ENCODE assay signal across 27 mouse cellular contexts in genomic region chr15:5029256-5029655, GRCm38 (mm10). TPM values are rescaled to one million over a fixed set of nuclear protein-coding genes. Genes with fewer than 3 reads are reported as not detected.
"Had no signal": no experiment of that assay in that cellular context is flagged by ENCODE, and none has a peak within 500 bp of the region (broad histone marks: within the 10 kb centered on the region; RNA-seq: fewer than 3 reads in every experiment).

No protein-coding gene starts in this region.

- DNase-seq: gastrocnemius, adult 2 months; gastrocnemius, postnatal 14 days; gastrocnemius, postnatal 36 days; heart, adult 11 months; heart, adult 2 months; heart, postnatal 14 days; heart, postnatal 36 days; kidney, adult 11 months; kidney, adult 2 months; kidney, adult 9 months; kidney, postnatal 14 days; kidney, postnatal 36 days; layer of hippocampus, adult 9-11 months; layer of hippocampus, postnatal 36 days; liver; liver, embryonic 13.5 days had no signal

- H3K27ac ChIP-seq: gastrocnemius, adult 2 months; heart, adult 2 months; heart, embryonic 13.5 days; heart, embryonic 15.5 days; hindbrain, embryonic 13.5 days; hindbrain, embryonic 15.5 days; hindbrain, postnatal 0 days; kidney, embryonic 15.5 days; kidney, postnatal 0 days; limb, embryonic 10.5 days; limb, embryonic 12.5 days; liver, embryonic 13.5 days; liver, embryonic 15.5 days had no signal

- H3K27me3 ChIP-seq: heart, embryonic 13.5 days; heart, embryonic 15.5 days; hindbrain, embryonic 13.5 days; hindbrain, embryonic 15.5 days; kidney, embryonic 15.5 days; limb, embryonic 12.5 days; liver, embryonic 13.5 days; liver, embryonic 15.5 days had no signal

- H3K4me3 ChIP-seq: gastrocnemius, adult 2 months; heart, adult 2 months; heart, embryonic 13.5 days; heart, embryonic 15.5 days; hindbrain, embryonic 13.5 days; hindbrain, embryonic 15.5 days; kidney, embryonic 15.5 days; limb, embryonic 10.5 days; limb, embryonic 12.5 days; liver, embryonic 13.5 days; liver, embryonic 15.5 days had no signal

- H3K9ac ChIP-seq: heart, embryonic 13.5 days; heart, embryonic 15.5 days; hindbrain, embryonic 13.5 days; hindbrain, embryonic 15.5 days; kidney, embryonic 15.5 days; limb, embryonic 12.5 days; liver, embryonic 13.5 days; liver, embryonic 15.5 days had no signal

- H3K9me3 ChIP-seq: heart, embryonic 15.5 days; hindbrain, embryonic 13.5 days; hindbrain, embryonic 15.5 days; kidney, embryonic 15.5 days; limb, embryonic 10.5 days; liver, embryonic 13.5 days; liver, embryonic 15.5 days had no signal

- H3K36me3 ChIP-seq: heart, embryonic 13.5 days; heart, embryonic 15.5 days; hindbrain, embryonic 13.5 days; hindbrain, embryonic 15.5 days; kidney, embryonic 15.5 days; limb, embryonic 10.5 days; limb, embryonic 12.5 days; liver, embryonic 13.5 days; liver, embryonic 15.5 days had no signal

- H3K4me1 ChIP-seq: heart, embryonic 13.5 days; heart, embryonic 15.5 days; hindbrain, embryonic 13.5 days; hindbrain, embryonic 15.5 days; kidney, embryonic 15.5 days; limb, embryonic 10.5 days; limb, embryonic 12.5 days; liver, embryonic 13.5 days; liver, embryonic 15.5 days had no signal

RNA-seq across cellular contexts. Expression of gene C7, which starts 34.3 kb away (rescaled TPM):
- polyA plus RNA-seq: hindbrain, embryonic 11.5 days; hindbrain, embryonic 13.5 days; limb, embryonic 12.5 days; liver, embryonic 13.5 days; liver, embryonic 15.5 days had no signal
